Mouse (Mus musculus) CH12.LX (cell line): ENCODE results near the gene Rab1a. TPM values are rescaled to one million over a fixed set of nuclear protein-coding genes. Genes with fewer than 3 reads are reported as not detected.

Experiments
- DNase-seq: peaks from one replicate; pipeline ENCODE4 v3.0.0-alpha.2; 2013; ENCODE audit errors: extremely low read depth
- H3K27ac ChIP-seq: 2 replicates; pipeline ENCODE4 v1.5.1; 2012; ENCODE audit warnings: low read depth, mild to moderate bottlenecking, control low read depth, moderate library complexity; ENCODE audit not compliant: insufficient read depth
- H3K27me3 ChIP-seq: replicated peaks from 2 replicates; pipeline ENCODE3; 2012; ENCODE audit warnings: inconsistent platforms
- H3K36me3 ChIP-seq, 2 experiments: replicated peaks in 1 of 2; 2 replicates each; pipeline versions ENCODE3 to v1.6.1; 2012; ENCODE audit warnings: inconsistent platforms in 1 of 2, low read length in 1 of 2, mild to moderate bottlenecking in 1 of 2, mixed read lengths in 1 of 2, moderate library complexity in 1 of 2; ENCODE audit not compliant: control insufficient read depth in 1 of 2, insufficient read depth in 1 of 2
- H3K4me1 ChIP-seq, 2 experiments: 2 replicates each; pipeline ENCODE4 v1.6.1; 2012; ENCODE audit warnings: inconsistent platforms in 1 of 2, moderate library complexity in 1 of 2; ENCODE audit not compliant: insufficient read depth in 2 of 2, control insufficient read depth in 1 of 2
- H3K4me2 ChIP-seq: 2 replicates; pipeline ENCODE4 v1.6.1; 2012; ENCODE audit warnings: low read depth, mild to moderate bottlenecking, control low read depth; ENCODE audit not compliant: poor library complexity, insufficient read depth, severe bottlenecking
- H3K4me3 ChIP-seq, 3 experiments: fragments of 150-350 bp in 1 of 3; sonication (generic) in 1 of 3; replicated peaks in 1 of 3; 2 replicates each; pipeline versions ENCODE3 to v1.5.1; 2011 to 2012; ENCODE audit warnings: low read depth in 2 of 3, low read length in 2 of 3, mild to moderate bottlenecking in 2 of 3, moderate library complexity in 2 of 3, control low read depth in 1 of 3, improper control_type of control experiment in 1 of 3, inconsistent platforms in 1 of 3, mixed read lengths in 1 of 3; ENCODE audit not compliant: poor library complexity in 1 of 3
- H3K79me2 ChIP-seq: replicated peaks from 2 replicates; pipeline ENCODE4 v1.6.1; 2012; ENCODE audit warnings: mild to moderate bottlenecking, moderate library complexity; ENCODE audit not compliant: control insufficient read depth, poor library complexity, insufficient read depth, severe bottlenecking; ENCODE audit errors: extremely low read depth
- H3K9ac ChIP-seq: 2 replicates; pipeline ENCODE4 v1.6.1; 2012; ENCODE audit warnings: low read depth, mild to moderate bottlenecking, control low read depth, moderate library complexity; ENCODE audit not compliant: insufficient read depth
- H3K9me3 ChIP-seq: replicated peaks from 2 replicates; pipeline ENCODE3; 2012; ENCODE audit warnings: low read length, inconsistent platforms, mixed read lengths
- CHD1 ChIP-seq: IDR thresholded peaks from 2 replicates; pipeline ENCODE4 v1.6.1; 2012; ENCODE audit warnings: low read depth, low read length, improper control_type of control experiment, inconsistent platforms
- CHD2 ChIP-seq: IDR thresholded peaks from 2 replicates; pipeline ENCODE4 v1.6.1; 2011; ENCODE audit warnings: low read length, improper control_type of control experiment
- CTCF ChIP-seq, 2 experiments: IDR thresholded peaks in 1 of 2; conservative IDR thresholded peaks in 1 of 2; 2 replicates each; pipeline ENCODE4 v1.5.1; 2011 to 2012; ENCODE audit warnings: low read depth in 2 of 2, low read length in 2 of 2, improper control_type of control experiment in 1 of 2, inconsistent platforms in 1 of 2, mild to moderate bottlenecking in 1 of 2, moderate library complexity in 1 of 2
- EP300 ChIP-seq: IDR thresholded peaks from 2 replicates; pipeline ENCODE4 v1.6.1; 2011; ENCODE audit warnings: low read length, improper control_type of control experiment
- GABPA ChIP-seq: IDR thresholded peaks from 2 replicates; pipeline ENCODE4 v1.6.1; 2012; ENCODE audit warnings: low read depth, low read length, improper control_type of control experiment, inconsistent platforms; ENCODE audit not compliant: insufficient replicate concordance
- IRF4 ChIP-seq: IDR thresholded peaks from 2 replicates; pipeline ENCODE4 v1.6.1; 2014; ENCODE audit warnings: low read depth, mild to moderate bottlenecking, inconsistent platforms, low read length, improper control_type of control experiment
- JUN ChIP-seq: IDR thresholded peaks from 2 replicates; pipeline ENCODE4 v1.6.1; 2011; ENCODE audit warnings: low read depth, mild to moderate bottlenecking, low read length, improper control_type of control experiment, moderate library complexity; ENCODE audit not compliant: insufficient read depth
- KAT2A ChIP-seq: IDR thresholded peaks from 2 replicates; pipeline ENCODE4 v1.6.1; 2012; ENCODE audit warnings: low read length, improper control_type of control experiment, inconsistent platforms; ENCODE audit not compliant: insufficient replicate concordance
- MEF2A ChIP-seq: IDR thresholded peaks from 2 replicates; pipeline ENCODE4 v1.6.1; 2014; ENCODE audit warnings: low read depth, mild to moderate bottlenecking, inconsistent platforms, low read length, improper control_type of control experiment, borderline replicate concordance
- MYC ChIP-seq: IDR thresholded peaks from 2 replicates; pipeline ENCODE4 v1.6.1; 2011; ENCODE audit warnings: low read depth, mild to moderate bottlenecking, improper control_type of control experiment, low read length
- NELFE ChIP-seq: IDR thresholded peaks from 2 replicates; pipeline ENCODE4 v1.6.1; 2011; ENCODE audit warnings: low read depth, low read length, improper control_type of control experiment
- POLR2A ChIP-seq: IDR thresholded peaks from 2 replicates; pipeline ENCODE4 v1.6.1; 2011; ENCODE audit warnings: low read depth, mild to moderate bottlenecking, improper control_type of control experiment, low read length
- POLR2AphosphoS2 ChIP-seq: IDR thresholded peaks from 2 replicates; pipeline ENCODE4 v1.6.1; 2011; ENCODE audit warnings: low read depth, low read length, improper control_type of control experiment
- SMC3 ChIP-seq: IDR thresholded peaks from 2 replicates; pipeline ENCODE4 v1.6.1; 2011; ENCODE audit warnings: low read depth, low read length, improper control_type of control experiment
- TCF12 ChIP-seq: IDR thresholded peaks from 2 replicates; pipeline ENCODE4 v1.6.1; 2014; ENCODE audit warnings: low read depth, mild to moderate bottlenecking, inconsistent platforms, low read length, improper control_type of control experiment
- USF2 ChIP-seq: conservative IDR thresholded peaks from 2 replicates; pipeline ENCODE4 v1.6.1; 2011; ENCODE audit warnings: low read depth, low read length, improper control_type of control experiment
- ZC3H11A ChIP-seq: IDR thresholded peaks from 2 replicates; pipeline ENCODE4 v1.6.1; 2012; ENCODE audit warnings: low read depth, mild to moderate bottlenecking, inconsistent platforms, low read length, improper control_type of control experiment
- dilution Hi-C: fragments of 300-500 bp; cut with MboI; formaldehyde crosslinking; loops from 2 replicates; pipeline ENCODE4 v1.14.3; 2020; ENCODE audit warnings: low sequenced_read_pairs; ENCODE audit not compliant: extremely low pct_unique_long_range_greater_than_20kb, extremely low pct_ligation_motif_present
- in situ Hi-C: fragments of 300-500 bp; cut with MboI; formaldehyde crosslinking; loops from 3 replicates; pipeline ENCODE4 v1.14.3; 2019; ENCODE audit warnings: low sequenced_read_pairs, low pct_ligation_motif_present, low pct_unique_long_range_greater_than_20kb, mixed read lengths
- polyA plus RNA-seq: library from polyadenylated mRNA; unstranded; fragments of >175 nt; gene quantifications from 2 replicates; pipeline ENCODE4 v1.2.1, GENCODE M21; 2012; ENCODE audit warnings: low read depth; ENCODE audit not compliant: insufficient read length
- total RNA-seq, 2 experiments: library from RNA; depleted of rRNA; stranded (reverse); fragments of 300-350 nt in 1 of 2; fragments of >200 nt in 1 of 2; gene quantifications; 2 replicates each; pipeline ENCODE4 v1.2.3; 2012 to 2014

The Rab1a gene
- total and polyA plus RNA-seq, 3 experiments, result 76.7 to 263 (median 143) TPM

DNA sequence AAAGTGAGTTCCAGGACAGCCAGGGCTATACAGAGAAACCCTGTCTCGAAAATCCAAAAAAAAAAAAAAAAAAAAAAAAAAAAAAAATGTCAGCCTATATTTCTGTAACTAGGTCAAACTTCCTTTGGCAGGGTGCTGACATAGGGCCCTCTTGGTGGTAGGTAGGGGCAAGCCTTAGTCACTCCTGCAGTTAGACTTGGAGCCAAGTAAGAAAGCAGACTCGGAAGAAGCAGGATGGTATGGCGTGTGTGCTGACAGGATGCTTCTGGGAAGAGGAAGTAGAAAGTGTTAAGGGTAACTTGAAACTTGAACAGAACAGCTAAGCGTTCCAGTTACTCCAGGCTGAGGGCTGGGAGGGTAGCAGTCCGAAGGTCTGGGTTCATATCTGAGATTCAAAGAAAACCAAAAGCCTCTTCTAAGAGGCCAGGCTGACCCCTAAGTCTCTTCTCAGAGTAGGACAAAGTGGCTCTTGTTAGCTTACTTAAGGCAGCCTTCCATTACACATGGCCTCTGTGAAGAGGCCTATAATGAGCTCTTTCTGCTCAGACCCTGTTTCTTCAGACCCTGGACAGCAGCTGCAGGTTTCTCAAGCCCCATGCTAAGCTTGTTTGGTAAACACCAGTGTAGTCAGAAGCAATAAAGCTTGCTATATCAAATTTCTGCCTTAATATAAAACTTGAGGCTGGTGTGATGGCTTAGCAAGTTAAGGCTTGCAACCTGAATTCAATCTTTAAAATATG, 31.0 kb downstream of the Rab1a start:
- in situ Hi-C loops (no loop called here), dilution Hi-C loops (no loop called here)
- no peak for DNase-seq
- Histone ChIP-seq H3K27me3 (no peaks in the 10 kb centered on the region), H3K4me3 (no peak overlapping the region), H3K27ac (no peak overlapping the region), H3K4me1 (peaks cover 0 to 35% of the 10 kb centered on the region in 2 experiments; a peak in 2 of 4 replicates), H3K9ac (no peak overlapping the region), H3K79me2 (peaks cover 1% of the 10 kb centered on the region), H3K9me3 (no peaks in the 10 kb centered on the region), H3K36me3 (peaks cover 79 to 97% of the 10 kb centered on the region in 2 experiments), H3K4me2 (no peak overlapping the region)
- TF ChIP-seq CHD2 (no peak), EP300 (no peak), GABPA (no peak), POLR2AphosphoS2 (no peak), MEF2A (no peak), POLR2A (no peak)

DNA sequence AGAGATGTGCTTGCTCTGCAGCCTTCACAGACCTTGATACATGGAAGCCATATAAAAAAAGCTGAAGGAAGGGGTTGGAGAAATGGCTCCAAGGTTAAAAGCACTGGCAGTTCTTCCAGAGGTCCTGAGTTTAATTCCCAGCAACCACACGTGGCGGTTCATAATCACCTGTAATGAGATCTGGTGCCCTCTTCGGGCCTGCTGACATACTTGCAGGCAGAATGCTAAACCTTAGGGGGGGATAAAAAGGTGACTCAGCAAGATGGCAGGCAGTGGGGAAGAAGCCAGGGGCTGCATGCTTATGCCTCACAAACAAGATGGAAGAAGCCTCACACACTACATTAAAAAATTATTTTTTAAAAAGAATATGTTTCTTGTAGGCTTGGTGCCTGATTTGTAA, 33.0 kb downstream of the Rab1a start:
- in situ Hi-C loops, result no loop called here
- Histone ChIP-seq H3K4me1 (peaks cover 0 to 31% of the 10 kb centered on the region in 2 experiments; a peak in 2 of 4 replicates), H3K27me3 (no peaks in the 10 kb centered on the region), H3K4me3 (no peak overlapping the region), H3K9me3 (no peaks in the 10 kb centered on the region)
- dilution Hi-C loops, result no loop called here
- TF ChIP-seq IRF4, result no peak
- TF ChIP-seq KAT2A, result no peak
- TF ChIP-seq CTCF (conservative IDR thresholded peaks at IDR 0.05 in 1 of 2, IDR thresholded peaks at IDR 0.05 in 1 of 2; ENCODE audit: low read depth in 2 of 2, low read length in 2 of 2), result peak in 1 of 2 experiments; percentile 24; a peak in 1 of 4 replicates
- TF ChIP-seq, all 38 proteins: peak for 1
- Histone ChIP-seq H3K4me2 (no peak overlapping the region), H3K9ac (no peak overlapping the region), H3K27ac (no peak overlapping the region), H3K79me2 (peaks cover 1% of the 10 kb centered on the region), H3K36me3 (peaks cover 84 to 95% of the 10 kb centered on the region in 2 experiments)
- DNase-seq, result no peak

DNA sequence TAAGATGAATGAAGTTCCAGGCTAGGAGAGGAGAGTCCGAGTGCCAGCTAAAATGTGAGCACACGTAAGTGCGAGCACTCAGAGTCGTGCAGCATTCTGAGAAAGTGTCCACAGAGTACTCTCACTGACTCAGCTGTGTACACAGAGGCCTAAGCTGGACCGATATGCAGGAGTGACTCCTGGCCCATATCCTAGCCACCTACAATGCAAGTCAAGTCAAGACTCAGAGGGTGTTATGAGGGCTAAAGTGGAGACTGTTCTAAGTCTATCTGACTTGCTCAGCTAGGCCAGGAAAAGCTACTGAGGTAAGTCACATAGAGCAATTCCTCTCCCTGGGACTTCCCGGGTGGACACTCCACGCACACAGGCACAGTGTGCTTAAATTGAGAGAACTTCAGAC, 35.8 kb downstream of the Rab1a start:
- H3K9ac ChIP-seq, result no peak overlapping the region
- no peaks in the 10 kb centered on the region; the same call in none of the 2 replicates for H3K79me2 ChIP-seq
- no peaks in the 10 kb centered on the region for H3K27me3 ChIP-seq
- H3K4me1 ChIP-seq, result peaks cover 0 to 5% of the 10 kb centered on the region in 2 experiments; a peak in 1 of 4 replicates
- no peak overlapping the region for H3K4me2 ChIP-seq
- no peak for TF ChIP-seq NELFE
- TF ChIP-seq USF2, result no peak
- TF ChIP-seq TCF12, result no peak
- TF ChIP-seq JUN, result no peak
- no peak for TF ChIP-seq CHD2
- no peak for TF ChIP-seq MYC
- TF ChIP-seq SMC3, result no peak
- no peak for TF ChIP-seq CHD1
- no peak for TF ChIP-seq ZC3H11A
- TF ChIP-seq, all 38 proteins: peak for 0
- H3K27ac ChIP-seq, result no peak overlapping the region
- peaks cover 84 to 98% of the 10 kb centered on the region in 2 experiments for H3K36me3 ChIP-seq
- no peak for DNase-seq
- in situ Hi-C loops, result no loop called here
- no peak overlapping the region for H3K4me3 ChIP-seq
- no peaks in the 10 kb centered on the region for H3K9me3 ChIP-seq
- dilution Hi-C loops, result no loop called here
